Mouse (Mus musculus) small intestine, adult 2 months (tissue): ENCODE data around the gene Susd3. TPM values are rescaled to one million over a fixed set of nuclear protein-coding genes. Genes with fewer than 3 reads are reported as not detected.

ENCODE experiments used
- H3K27ac ChIP-seq: fragments of 200-500 bp; 2 replicates; pipeline ENCODE4 v1.5.1; 2012; ENCODE audit warnings: low read depth, low read length, control low read depth, inconsistent platforms; ENCODE audit not compliant: insufficient read depth
- H3K27me3 ChIP-seq: fragments of 200-500 bp; 2 replicates; pipeline ENCODE4 v1.6.1; 2012; ENCODE audit warnings: mild to moderate bottlenecking, moderate library complexity, low read length, inconsistent platforms; ENCODE audit not compliant: control insufficient read depth, insufficient read depth
- H3K36me3 ChIP-seq: fragments of 200-500 bp; 2 replicates; pipeline ENCODE4 v1.6.1; 2012; ENCODE audit warnings: mild to moderate bottlenecking, low read length, control low read depth, inconsistent platforms; ENCODE audit not compliant: control insufficient read depth, insufficient read depth
- H3K4me1 ChIP-seq: fragments of 200-500 bp; 2 replicates; pipeline ENCODE4 v1.6.1; 2012; ENCODE audit warnings: low read length, inconsistent platforms, mixed read lengths; ENCODE audit not compliant: control insufficient read depth, insufficient read depth, insufficient read length
- H3K4me3 ChIP-seq: fragments of 200-500 bp; 2 replicates; pipeline ENCODE4 v1.5.1; 2012; ENCODE audit warnings: low read depth, mild to moderate bottlenecking, control low read depth, inconsistent platforms, low read length, moderate library complexity
- CTCF ChIP-seq: fragments of 200-500 bp; IDR thresholded peaks from 2 replicates; pipeline ENCODE4 v1.5.1; 2012; ENCODE audit warnings: low read depth, mild to moderate bottlenecking, control low read depth, inconsistent platforms, low read length, moderate library complexity, mixed read lengths; ENCODE audit not compliant: insufficient replicate concordance, insufficient read length; ENCODE audit errors: extremely low read depth
- POLR2A ChIP-seq: fragments of 200-500 bp; IDR thresholded peaks from 2 replicates; pipeline ENCODE4 v1.6.1; 2012; ENCODE audit warnings: low read depth, mild to moderate bottlenecking, control low read depth, inconsistent platforms, low read length, moderate library complexity
- WGBS: fragments of 180-500 bp; shearing (Covaris S2); methylation state at CpG from one replicate; pipeline ENCODE4 v1.1.7; 2018; 5-methylcytosine and 5-hydroxymethylcytosine counted together
- polyA plus RNA-seq: library from polyadenylated mRNA; depleted of rRNA; stranded (reverse); fragments of >200 nt; gene quantifications from 2 replicates; pipeline ENCODE4 v1.2.3, GENCODE M21; 2012

Gene Susd3
- polyA plus RNA-seq, 1 experiment = 5.1 TPM

DNA sequence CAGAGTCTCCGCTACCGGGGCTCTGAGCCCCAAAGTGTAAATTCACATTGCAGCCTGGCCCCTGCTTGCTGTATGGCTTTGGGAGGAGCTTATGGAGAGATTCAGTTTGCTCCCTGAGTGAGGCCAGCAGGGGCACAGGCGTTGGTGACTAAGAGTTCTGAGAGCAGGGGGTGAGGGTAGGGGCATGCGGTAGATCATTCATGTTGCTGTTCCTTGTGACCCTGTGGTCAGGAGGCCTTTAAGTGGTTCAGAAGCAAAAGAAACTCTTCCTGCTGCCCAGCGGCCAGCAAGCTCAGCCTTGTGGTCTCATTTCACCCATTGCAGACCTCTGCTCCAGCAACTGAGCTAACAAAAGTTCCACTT is 56.9 kb downstream of the Susd3 start:
- H3K4me1 ChIP-seq = peaks cover 20% of the 10 kb centered on the region
- H3K4me3 ChIP-seq = no peak overlapping the region
- no peaks in the 10 kb centered on the region for H3K27me3 ChIP-seq
- TF ChIP-seq CTCF (no peak), POLR2A (no peak)
- H3K27ac ChIP-seq = no peak overlapping the region
- 91% methylated on average over 5 of the region's 5 CpGs for WGBS
- H3K36me3 ChIP-seq = peaks cover 12% of the 10 kb centered on the region

DNA sequence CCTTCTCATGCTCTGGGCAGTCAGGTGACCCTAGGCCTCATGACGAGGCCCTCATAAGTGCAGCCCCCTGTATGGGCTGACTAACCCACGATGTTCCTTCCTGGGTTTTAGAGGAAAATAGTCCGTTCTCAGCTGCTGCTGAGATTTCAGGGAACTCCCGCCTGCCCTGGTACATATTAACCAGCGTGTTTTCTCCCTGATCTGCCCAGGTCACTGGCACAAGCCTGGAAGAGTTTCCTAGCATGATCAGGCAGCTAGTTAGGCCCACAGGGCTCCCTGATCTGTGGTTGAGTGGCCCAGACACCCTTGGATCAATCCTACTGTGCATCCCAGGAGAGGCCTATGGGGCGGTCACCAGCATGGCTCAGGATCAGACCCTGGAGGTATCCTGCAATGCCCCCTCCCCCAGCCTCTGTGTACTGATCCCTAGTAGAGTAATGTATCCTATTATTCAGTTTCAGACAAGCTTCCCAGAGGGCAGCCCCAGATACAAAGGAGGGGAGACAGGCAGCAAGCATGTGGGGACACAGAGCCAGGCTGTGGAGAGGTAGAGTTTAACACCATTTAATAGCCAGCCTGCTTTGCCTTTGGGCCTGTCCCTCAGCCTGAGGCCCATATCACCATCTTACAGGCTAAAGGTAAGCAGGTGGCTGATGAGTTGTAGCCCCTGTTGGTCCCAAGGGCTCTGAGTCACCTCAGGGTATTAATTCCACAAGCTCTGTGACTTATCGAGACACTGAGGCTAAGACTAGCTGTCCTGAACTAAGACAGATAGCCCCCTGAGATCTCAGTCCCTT is 57.4 kb downstream of the Susd3 start:
- Histone ChIP-seq H3K27ac (no peak overlapping the region), H3K4me3 (no peak overlapping the region), H3K27me3 (no peaks in the 10 kb centered on the region), H3K4me1 (peaks cover 24% of the 10 kb centered on the region), H3K36me3 (peaks cover 9% of the 10 kb centered on the region)
- WGBS = 49% methylated on average over 7 of the region's 7 CpGs
- TF ChIP-seq CTCF (no peak), POLR2A (no peak)

DNA sequence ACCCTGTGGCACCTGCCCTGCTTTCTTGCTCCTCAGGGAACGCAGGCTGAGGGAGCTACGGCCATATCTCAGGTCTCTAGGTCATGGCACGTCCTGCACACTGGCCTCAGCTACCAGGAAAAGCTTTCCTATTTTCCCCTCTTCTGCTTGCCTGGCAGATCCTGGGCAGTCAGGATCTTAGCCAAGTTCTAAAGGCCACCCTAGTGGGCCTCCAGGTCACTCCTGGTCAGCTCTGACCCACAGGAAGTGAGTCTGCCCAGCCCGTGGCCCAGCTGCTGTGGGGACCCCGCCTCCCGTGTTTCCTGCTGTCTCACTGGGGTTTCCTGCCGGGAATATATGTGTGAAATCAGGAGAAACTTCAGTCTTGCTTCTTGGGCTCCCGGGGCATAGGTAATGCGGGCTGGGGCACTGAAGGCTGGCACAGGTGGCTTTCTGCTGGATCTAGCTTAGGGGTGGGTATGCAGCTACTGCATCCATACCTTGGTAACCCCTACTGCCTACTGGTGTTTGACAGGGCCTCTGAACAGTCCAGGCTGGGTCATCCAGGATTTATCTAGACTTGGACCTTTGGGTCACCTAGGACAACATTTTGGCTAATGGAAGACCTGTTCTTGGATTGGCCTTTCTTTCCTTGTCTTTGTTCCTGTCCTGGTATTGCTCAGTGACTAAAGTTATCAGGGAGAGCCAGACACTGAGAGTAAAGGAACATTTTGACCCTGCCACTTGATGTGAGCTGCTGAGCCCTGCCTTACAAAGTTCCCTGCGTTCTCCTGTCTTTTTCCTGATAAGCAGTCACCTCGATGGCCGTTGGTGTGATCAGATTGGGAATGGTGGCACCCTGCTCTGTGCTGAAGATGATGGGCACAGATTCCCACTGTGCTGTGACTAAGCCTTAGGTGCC is 58.3 kb downstream of the Susd3 start:
- 47% methylated on average over 12 of the region's 12 CpGs for WGBS
- TF ChIP-seq POLR2A (no peak), CTCF (no peak)
- Histone ChIP-seq H3K27ac (no peak overlapping the region), H3K27me3 (no peaks in the 10 kb centered on the region), H3K36me3 (peaks cover 3% of the 10 kb centered on the region; the same call in 1 of the 2 replicates), H3K4me3 (no peak overlapping the region), H3K4me1 (peaks cover 24% of the 10 kb centered on the region)

GRCm38 (mm10) chr13:49188966-49189360 is 59.5 kb downstream of the Susd3 start:
- Histone ChIP-seq H3K27me3 (no peaks in the 10 kb centered on the region), H3K27ac (no peak overlapping the region), H3K36me3 (0 out of 2 replicates have a peak, but pooled peaks cover under 1% of the 10 kb centered on the region), H3K4me3 (no peak overlapping the region; the same call in 1 of the 2 replicates), H3K4me1 (peaks cover 24% of the 10 kb centered on the region)
- 73% methylated on average over 2 of the region's 2 CpGs for WGBS
- no peak for TF ChIP-seq POLR2A
- TF ChIP-seq CTCF = no peak

- TF ChIP-seq POLR2A (no peak), CTCF (no peak)
- Histone ChIP-seq H3K36me3 (no peaks in the 10 kb centered on the region), H3K27me3 (no peaks in the 10 kb centered on the region), H3K27ac (peak overlapping the region; percentile 35; the same call in 1 of the 2 replicates), H3K4me3 (peak overlapping the region; percentile 68), H3K4me1 (peaks cover 24% of the 10 kb centered on the region)
- WGBS = 25% methylated on average over 15 of the region's 15 CpGs
Observed at GRCm38 (mm10) chr13:49188219-49188965, 60.1 kb downstream of the Susd3 start.

DNA sequence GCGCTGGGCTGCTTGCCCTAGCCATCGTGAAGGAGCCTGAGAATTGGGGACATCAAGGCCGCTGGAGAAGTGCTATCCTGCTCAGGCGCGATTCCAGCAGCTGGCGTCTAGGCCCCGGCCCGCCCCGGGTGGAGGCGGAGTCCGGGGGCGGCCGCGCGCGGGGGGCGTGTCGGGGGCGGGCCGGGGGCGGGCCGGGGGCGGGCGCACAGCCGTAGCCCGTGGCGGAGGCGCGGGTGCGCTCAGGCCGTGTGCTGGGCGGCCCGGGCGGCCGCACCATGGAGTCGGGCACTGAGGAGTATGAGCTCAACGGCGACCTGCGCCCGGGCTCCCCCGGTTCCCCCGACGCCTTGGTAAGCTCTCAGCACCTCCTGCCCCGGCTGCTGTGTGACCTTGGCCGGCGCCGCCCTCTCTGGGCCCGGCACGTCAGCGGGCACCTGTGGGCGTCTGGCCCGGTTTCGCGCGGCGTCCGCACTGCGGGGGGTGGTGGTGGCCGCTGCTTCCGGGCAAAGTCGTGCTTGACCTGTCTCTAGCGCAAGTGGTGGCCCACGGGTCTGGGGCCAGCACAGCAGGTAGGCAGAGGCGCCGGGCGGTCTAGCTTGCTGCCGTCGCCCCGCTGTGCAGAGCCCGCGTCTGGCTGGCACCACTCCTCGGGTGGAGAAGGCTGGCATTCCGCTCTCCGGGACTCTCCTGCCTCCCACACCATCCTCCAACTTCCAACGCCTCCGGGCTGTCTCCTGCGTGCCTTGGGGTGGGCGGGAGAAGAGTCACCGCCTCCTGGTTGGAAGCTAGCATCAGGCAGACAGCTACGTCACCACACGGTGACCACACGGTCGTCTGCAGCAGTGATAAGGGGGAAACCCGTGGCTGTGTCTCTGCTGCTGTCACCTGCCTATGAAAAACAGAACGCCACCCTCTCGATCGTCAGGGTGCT is 61.0 kb downstream of the Susd3 start, which contains the start of gene Ninj1:
Ninj1 (plus strand) TSS at position 198 of the 931 bp plus-strand sequence.
- Histone ChIP-seq H3K27ac (peak within 1 kb of the TSS; percentile 45), H3K4me1 (peaks cover 24% of the 10 kb centered on the region), H3K4me3 (peak within 1 kb of the TSS; percentile 68), H3K36me3 (no peaks in the 10 kb centered on the region), H3K27me3 (no peaks in the 10 kb centered on the region)
- TF ChIP-seq POLR2A (peak; percentile 91), CTCF (no peak)
- under 1% methylated on average over 86 of the region's 87 CpGs for WGBS
